Mouse (Mus musculus) adrenal gland, adult (tissue): ENCODE results near the gene Defb10.
"Not testable (repeated sequence)": the region's sequence is repeated elsewhere in the genome, so short reads cannot be mapped to it uniquely, and the experiment has no call there.

Experiments used
- DNase-seq, 2 experiments: peaks; one replicate each; pipeline ENCODE4 v3.0.0; 2022 to 2023; ENCODE audit warnings: low spot score in 1 of 2; ENCODE audit not compliant: inconsistent age in 2 of 2

Gene Defb10

DNA sequence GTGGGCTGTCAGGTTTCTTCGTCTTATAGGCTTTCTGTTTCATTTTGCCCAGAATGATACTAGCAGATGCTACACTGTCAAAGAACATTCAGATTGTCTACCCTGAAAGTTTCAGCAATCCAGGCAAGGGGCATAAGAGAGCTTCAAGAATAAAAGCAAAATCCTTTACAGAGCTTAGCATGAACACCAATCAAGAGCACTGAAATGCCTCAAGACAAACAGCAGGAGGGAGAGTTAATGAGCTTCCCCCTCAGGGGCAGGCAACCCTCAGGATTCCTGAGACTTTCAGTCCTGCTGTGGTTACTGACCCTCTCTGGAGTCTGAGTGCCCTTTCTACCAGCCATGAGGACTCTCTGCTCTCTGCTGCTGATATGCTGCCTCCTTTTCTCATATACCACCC lies at the start of gene Defb10:
Defb10 (plus strand) TSS at position 316 of the 400 bp plus-strand sequence.
- DNase-seq: not testable (repeated sequence)

DNA sequence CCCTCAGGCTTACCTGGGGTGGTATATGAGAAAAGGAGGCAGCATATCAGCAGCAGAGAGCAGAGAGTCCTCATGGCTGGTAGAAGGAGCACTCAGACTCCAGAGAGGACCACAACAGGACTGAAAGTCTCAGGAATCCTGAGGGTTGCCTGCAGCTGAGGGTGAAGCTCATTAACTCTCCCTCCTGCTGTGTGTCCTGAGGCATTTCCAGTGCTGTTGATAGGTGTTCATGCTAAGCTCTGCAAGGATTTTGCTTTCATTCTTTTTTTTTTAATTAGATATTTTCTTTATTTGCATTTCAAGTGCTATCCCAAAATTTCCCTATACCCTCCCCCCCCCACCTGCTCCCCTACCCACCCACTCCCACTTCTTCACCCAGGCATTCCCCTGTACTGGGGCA lies 26.6 kb downstream of the Defb10 start, which contains the start of gene Defb9:
Defb9 (minus strand) TSS at position 101 of the 400 bp plus-strand sequence.
- DNase-seq: not testable (repeated sequence)

DNA sequence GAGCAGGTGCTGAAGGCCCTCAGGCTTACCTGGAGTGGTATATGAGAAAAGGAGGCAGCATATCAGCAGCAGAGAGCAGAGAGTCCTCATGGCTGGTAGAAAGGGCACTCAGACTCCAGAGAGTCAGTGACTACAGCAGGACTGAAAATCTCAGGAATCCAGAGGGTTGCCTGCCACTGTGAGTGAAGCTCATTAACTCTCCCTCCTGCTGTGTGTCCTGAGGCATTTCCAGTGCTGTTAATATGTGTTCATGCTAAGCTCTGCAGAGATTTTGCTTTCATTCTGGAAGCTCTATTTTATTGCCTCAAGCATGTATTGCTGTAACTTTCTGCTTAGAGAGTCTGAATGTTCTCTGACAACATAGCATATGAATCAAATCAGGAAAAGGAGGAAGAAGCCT lies 47.6 kb downstream of the Defb10 start, which contains the start of gene Defb11:
Defb11 (minus strand) TSS at position 123 of the 400 bp plus-strand sequence.
- not testable (repeated sequence) for DNase-seq
